Mouse (Mus musculus) erythroblast, embryonic 14.5 days (primary cell): Measurements from ENCODE around the gene Hipk4.

Experiments
- GATA1 ChIP-seq: IDR thresholded peaks from 2 replicates; pipeline ENCODE4 v1.6.1; 2012; ENCODE audit warnings: low read length, inconsistent platforms, mixed read lengths
- TAL1 ChIP-seq: IDR thresholded peaks from 3 replicates; pipeline ENCODE4 v1.6.1; 2012; ENCODE audit warnings: low read length, inconsistent platforms, mixed read lengths

DNA sequence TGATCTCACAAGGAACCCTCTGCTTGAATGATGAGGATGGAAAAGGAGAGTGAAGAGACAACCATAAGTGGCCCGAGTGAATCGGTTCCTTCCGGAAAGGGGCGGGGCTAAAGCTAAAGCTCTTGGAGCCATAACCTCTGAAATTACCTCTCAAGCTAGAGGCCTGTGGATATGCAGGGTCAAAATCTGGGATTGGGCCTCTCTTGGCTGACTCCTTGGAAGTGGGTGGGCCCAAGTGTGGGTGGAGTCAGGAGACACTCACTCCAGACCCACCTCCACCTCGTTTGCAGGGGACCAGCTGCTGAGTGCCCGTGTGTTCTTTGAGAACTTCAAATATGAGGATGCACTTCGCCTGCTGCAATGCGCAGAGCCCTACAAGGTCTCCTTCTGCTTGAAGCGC, 8.1 kb upstream of the Hipk4 start:
- TF ChIP-seq GATA1 (no peak), TAL1 (no peak)
